Mouse (Mus musculus) thymus, postnatal 0 days (tissue): ENCODE results near the gene Cdon. TPM values are rescaled to one million over a fixed set of nuclear protein-coding genes. Genes with fewer than 3 reads are reported as not detected.
"Not testable (repeated sequence)": the region's sequence is repeated elsewhere in the genome, so short reads cannot be mapped to it uniquely, and the experiment has no call there.

ENCODE experiments used
- DNase-seq: peaks from one replicate; pipeline ENCODE4 v3.0.0-alpha.2; 2015; ENCODE audit warnings: low spot score
- polyA plus RNA-seq: library from polyadenylated mRNA; unstranded; fragments of >200 nt; fragmentation: Nextera tagmentation; extraction: Ambion mirVana; gene quantifications from 2 replicates; pipeline ENCODE4 v1.2.1, GENCODE M21; 2015

Gene Cdon
- polyA plus RNA-seq = 1.5 and 2.0 TPM in 2 replicates

DNA sequence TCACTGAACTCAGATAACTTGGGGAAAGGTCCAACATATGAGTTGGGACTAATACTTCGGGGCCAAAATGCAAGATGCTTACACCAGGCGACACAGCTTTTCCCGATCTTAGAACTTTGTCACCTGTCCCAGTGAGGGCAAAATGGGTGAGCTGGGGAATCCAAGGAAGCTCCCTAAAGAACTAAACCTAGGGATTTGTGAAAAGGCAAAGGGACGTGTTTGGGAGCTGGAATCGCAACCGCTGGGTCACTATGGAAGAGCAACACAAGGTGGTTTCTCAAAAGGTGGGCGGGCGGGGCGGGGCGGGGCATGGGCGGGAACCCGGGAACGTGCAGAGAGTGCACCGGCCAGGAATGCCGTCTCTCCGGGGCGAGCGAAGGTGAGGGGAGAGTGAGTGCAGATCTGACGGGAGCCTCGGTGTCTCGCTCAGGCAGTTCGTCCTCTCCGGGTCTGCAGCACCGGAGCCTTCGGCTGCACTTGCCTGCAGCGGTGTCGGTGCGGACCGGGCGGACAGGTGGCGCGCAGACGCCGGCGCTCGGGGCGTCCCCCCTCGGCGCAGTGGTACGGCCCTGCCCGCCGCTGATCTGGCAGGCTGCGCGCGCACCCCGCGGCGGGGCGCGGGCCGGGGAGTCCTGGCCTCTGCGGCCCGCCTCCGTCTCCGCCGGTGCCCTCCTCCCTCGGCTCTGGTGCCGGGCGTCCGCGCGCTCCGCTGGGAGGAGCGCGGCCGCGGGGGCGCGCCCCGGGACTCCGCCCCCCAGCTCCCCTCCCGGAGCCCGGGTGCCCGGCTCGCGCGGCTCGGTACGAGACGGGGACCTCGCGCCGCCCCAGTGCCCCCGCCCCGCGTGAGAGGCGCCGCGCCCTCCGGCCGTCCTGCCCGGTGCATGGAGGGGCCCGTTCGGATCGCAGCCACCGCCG is at the start of gene Cdon:
TSS of gene Cdon (plus strand) at position 324 of the 915 bp plus-strand sequence.
- peak; percentile 94 for DNase-seq

DNA sequence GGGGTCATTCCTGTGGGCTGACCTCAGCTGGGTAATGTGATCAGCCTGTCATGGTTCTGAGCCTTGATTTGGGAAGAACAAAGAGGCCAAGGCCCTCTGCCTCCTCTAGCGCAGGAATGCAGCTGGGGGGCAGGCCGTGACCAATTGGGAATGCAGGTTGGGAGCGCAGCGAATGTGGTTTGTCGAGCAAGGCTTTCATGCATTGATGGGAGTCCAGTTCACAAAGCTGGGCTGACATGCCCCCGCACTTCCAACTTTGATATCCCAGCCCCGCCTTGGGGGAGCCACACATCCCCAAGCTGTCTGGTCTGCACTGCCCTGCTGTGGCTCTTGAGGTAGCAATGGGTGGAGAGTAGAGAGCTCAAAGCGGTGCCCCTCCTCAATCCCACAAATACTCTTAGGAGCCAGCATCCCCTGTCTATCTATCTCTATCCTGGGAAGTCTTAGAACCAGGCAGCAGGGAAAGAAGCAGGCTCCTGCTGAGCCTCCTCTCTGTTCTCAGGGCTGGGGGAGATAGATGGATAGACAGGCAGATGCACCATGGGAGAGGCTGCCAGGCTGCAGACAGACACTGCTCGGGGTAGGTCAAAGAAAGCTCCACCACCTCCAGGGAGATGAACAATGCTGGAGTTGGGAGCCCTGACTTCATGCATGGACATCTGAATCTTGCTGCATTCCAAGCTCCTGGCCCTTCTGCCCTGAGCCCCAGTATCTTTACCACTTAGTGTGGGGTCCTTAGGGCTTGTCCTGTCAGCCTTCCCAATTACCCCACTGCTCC is 48.4 kb upstream of the Cdon start:
- DNase-seq = no peak

DNA sequence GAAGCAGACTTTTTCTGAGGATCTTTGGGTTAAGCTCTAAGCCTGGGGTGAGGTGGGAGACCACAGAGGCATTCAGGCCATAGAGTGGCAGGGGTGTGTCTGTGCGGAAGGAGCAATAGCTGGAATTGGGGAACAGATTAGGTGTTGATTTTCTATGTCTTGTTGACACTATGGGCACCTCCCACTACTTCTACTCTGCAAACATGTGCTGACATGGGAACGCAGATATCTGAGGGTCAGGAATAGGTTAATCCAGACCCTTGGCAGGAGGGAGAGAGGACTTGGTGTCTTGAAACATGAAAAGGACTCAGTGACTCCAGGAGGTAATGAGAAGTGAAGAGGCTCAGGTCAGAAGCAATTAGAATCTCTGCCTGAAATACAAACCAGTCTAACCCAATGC is 43.0 kb upstream of the Cdon start:
- DNase-seq = no peak

DNA sequence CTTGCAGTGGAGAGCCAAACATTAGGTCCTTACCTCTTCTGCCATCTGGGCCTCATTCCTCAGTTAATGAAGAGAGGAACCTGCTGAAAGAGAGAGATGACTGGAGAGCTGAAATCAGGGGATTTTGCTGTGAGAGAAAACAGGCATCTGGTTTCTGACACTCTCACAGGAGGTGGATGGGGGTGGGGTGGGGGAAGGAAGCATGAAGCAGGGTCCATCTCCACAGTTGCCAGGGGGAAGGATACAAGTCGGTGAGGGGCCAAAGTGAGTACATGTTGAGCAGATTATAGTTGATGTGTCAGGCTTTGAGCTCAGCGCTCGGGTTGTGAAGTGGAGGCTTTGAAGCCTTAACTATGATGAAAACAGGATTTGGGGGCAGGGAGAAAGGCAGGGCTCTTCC is 41.9 kb upstream of the Cdon start:
- no peak for DNase-seq

DNA sequence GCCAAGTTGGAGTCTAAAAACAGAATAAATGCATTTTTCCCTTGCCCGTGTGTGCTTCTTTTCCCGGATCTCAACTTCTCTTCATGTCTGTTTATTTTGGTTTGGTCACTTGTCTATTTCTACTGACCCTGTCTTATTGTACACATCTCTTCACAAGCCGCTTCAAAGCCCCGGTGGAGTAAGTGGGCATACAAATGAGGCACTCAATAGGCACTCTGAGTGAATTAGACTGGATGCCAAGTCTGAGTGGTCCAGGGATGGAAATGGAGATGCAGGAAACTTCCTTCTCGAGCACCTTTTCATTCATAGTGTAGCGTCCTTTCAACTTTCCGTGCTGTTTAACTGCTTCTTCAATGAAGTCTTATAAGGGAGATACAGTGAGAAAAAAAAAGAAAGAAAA is 21.0 kb upstream of the Cdon start:
- DNase-seq = no peak

DNA sequence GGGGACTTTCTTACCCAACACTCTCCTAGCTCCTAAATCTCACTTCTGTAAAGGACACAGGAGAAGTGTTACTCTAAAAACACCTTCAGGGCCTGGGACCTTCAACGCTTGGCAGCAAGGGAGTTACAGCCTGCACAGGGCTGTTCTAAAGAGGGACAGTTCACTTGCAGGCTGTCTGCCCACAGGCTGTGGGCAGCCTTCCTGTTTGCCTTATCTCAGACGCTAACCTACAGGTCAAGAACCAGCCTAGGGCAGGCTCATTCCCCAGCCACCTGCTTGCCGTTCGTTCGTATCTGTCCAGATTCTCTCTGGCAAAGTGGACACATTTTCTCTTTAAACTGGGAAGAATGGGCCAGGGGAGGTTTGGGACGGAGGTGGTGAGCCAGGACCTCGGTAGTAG is 20.5 kb upstream of the Cdon start:
- no peak for DNase-seq

DNA sequence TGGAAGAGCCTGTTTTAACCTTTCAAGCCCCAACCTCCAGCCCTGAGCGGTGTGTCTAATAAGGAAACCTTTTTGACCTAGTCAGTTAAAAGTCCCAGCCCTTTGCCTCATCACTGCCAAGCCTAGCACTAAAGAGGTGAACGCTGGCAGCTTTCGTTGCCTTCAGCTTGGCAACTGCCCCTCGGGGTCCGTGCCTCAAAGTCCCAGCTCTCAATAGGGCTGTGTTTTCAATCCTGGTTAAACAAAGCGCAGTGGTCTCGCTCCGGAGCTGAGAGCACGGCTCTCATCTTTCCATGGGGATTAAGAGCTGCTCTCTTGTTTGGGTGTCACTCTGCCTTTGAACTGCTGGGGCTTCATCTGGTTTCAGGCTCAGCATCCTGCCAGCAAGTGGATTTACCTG is 20.1 kb upstream of the Cdon start:
- DNase-seq = no peak

DNA sequence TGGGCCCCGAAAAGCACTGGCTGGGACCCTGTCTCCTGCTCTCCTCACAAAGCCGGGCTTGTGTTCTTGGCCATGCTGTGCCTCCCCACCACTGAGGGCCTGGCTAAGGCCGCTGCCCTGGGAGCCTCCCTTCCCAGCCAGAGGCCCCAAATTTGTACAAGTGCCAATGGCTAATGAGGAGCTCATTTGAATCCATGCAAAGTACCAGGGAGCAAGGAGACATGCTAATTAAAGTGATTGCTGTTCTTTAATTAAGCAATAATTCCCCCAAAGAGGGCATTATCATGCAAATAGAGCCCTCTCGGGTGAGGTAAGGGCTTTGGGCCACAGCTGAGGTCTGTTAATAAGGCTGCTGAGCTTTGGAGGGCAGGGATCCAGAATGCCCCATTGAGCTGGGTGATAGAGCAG is 18.3 kb upstream of the Cdon start:
- no peak for DNase-seq

DNA sequence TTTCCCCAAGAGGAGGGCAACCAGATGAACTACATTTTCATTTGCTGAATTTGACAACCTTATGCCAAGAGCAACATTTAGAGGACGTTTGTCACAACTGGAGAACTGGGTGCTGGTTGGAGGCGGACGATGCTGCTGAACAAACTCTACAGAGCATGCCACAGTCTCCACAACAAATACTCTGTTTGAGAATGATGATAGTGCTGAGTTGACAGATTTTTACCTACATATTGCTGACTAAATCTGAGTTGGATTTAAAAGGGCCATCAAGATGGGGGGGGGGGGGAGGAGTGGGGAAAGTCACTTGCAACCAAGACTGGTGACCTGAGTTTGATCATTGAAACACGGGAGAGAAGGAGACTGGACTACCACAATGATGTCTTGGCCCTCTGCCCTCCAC is 17.4 kb upstream of the Cdon start:
- no peak for DNase-seq

DNA sequence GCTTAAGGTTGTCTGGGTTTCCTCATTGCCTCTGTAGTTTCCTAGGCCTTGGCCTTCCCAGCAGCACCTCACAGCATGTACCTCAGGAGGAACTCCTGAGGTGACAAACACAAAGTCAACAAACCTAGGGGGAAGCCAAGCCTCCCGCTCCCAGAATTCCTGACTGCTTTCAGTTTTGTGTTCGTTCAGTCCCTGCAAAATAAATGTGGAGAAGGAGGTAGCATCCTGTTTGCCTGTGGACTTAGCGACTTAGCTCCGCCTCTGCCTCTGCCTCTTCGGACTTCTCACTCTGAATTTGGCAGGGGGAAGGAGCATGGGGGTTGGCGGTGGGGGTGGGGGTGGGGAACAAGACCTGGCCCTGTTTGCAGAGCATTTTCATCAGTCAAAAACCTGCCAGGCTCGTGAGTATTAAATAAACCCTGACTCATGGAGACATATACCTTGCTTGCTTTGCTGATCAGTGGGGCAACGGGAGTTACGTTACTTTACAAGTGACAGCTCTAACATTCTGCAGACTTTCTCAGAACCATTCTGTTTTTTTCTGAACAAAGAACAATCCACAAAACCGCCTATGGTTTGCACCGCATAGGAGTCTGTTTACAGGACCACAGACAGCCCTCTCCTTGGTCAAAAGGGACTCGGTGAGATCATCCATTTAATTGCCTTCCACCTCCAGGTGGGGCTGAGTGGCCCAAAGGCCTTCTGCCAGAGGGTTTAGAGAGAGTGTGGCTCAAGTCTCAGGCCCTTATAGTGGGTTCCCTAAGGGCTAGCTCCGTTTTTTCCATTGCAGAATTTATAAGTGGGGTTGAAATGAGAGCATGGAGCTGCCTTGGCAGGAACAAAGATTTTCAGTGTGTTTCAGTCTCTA is 15.7 kb upstream of the Cdon start:
- DNase-seq = no peak

DNA sequence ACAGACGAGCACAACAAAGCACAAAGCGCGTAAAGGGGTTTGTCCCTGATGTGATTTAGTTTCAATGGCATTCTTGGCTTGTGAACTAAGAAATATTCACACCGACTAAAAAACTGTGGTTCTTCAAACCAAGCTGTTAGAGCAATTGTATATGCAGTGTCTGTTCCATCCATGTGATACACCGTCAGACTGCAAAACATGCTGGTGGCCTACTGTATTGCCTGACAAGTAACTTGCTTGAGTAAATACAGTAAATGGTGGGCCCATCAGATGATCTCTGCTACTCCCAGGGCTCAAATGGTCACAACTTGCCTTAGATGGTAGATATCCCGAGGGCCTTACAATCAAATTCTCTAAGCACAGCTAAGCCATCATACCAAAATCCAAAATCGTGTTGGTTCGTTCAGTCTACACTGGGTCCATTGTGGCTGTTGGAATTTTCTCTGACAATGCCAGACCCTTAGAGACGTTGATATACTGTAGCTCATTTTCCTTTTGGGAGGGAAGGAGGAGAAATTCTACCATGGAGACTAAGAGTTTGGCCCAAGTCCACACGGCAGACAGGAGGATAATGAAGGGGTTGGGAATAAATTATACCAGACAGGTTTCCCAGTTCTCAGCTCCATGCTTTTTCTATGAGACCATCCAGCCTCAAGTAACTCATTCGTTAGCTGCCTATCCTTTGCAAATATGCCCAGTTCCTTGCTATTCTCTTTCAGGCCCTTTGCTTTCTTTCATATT is 9.5 kb upstream of the Cdon start:
- DNase-seq = no peak

DNA sequence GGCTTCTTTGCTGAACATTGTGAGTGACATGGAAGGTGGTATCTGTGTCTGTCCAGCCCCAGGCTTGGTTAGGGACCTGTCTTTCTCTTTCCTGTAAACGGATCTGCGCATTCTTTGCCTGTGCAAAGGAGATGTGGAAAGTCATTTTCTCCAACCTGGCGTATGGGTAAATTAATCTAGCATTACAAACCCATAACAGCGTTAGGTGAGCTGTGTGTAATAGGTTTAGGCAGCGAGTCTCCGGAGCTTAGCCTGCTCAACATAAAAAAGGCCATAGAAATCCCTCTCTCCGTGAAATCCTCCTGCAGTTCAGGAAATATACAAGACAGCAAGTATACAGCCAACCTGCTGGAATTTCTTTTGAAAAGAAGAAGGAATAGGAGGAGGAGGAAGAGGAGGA is 9.0 kb upstream of the Cdon start:
- DNase-seq = no peak

DNA sequence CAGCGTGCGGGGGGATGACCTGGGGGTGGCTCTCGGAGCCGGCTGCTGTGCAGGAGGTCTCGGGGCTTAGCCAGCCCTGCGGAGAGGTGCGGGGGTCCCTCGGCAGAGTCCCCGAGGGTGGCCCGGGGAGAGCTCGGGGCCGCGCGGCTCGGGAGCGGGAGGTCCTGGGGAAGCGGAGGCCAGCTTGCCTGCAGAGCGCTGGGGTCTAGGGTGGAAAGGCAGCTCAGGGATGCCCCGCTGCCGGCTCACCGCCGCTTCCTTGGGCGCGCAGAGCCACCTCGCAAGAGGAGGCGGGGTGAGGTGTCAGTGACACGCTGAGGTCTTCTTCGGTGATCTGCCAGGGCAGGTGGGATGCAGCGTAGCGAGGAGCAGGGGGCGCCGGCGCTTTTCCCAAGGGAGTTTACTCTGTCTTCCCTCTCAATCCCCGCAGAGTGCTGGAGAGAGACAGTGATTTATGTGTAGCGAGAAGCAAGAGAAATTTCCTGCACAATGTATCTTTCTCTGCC is 855 bp downstream of the Cdon start:
- DNase-seq = peak; percentile 70

DNA sequence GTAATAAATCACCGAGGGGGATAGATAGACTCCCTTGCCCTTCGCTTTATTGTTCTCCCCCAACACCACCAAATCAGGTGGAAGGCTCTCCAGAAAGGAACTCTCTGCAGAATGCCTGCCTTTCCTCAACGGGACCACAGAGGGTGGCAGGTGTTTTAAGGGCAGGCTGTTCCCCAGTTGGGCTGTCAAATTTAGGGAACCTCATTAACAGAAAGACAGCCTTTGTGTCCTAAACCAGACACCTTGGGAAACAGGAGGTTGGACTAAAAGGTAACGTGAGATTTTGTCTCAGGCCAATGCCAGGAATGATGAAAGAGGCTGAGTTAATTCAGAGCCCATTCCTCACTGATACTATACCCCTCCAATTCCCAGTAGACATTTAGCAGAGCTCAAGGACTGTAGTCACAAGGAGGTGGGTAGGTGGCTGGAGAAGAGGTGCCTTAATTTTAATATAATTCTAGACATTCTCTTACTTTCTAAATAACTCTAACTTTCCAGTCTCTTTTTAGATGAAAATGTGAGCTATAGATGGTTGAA is 1.5 kb downstream of the Cdon start:
- no peak for DNase-seq

DNA sequence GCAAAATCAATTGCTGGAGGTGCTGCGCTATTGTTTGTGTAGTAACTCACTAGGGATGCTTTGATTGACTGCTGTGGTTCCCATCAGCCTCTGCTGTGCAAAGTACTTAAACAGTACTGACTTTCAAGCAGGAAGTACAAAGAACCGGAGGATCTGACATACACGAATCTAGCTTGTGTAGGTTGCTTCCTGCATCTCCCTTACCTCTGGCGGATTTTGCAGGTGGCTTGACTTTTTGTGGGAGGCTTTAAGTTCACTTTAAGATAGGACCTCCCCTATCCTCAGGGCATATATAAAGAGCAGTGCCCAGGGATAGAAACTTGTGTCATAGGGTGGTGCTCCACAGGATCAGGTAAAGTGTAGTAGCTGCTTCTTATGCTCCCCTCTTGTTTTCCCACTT is 2.3 kb downstream of the Cdon start:
- peak; percentile 74 for DNase-seq

DNA sequence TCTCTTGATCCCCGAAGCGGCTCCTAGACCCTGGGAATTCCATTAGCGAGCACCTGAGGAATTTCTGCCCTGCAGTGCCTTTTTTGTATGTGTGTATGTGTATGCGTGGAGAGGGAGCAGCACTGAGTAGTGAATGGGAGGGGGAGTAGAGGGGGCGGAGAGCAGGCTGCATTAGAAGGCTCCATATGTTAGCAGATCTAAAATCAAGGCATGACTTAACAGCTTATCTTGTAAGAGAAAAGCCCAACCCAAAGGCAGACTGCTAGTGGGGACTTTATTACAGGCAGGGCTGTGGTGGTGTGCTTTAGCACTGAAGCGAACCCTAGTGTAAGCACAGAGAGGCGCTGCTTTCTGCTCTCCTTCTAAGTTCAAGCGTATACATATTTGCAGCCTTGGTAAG is 3.7 kb downstream of the Cdon start:
- DNase-seq = no peak

DNA sequence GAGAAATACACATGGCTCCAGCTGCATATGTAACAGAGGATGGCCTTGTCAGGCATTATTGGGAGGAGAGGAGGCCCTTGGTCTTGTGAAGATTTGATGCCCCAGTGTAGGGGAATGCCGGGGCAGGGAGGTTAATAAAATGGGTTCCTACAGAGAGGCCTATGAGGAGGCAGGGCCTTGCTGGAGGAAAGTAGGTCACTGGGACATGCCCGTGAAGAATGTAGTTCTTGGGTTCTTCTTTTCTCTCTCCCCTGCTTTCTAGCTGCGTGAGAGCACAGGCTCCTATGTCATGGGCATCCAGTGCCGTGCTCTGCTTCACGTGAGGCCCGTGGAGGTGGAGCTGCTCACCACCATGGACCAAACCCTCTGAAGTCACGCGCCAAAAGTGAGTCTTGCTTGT is 9.5 kb downstream of the Cdon start:
- peak; percentile 23 for DNase-seq

DNA sequence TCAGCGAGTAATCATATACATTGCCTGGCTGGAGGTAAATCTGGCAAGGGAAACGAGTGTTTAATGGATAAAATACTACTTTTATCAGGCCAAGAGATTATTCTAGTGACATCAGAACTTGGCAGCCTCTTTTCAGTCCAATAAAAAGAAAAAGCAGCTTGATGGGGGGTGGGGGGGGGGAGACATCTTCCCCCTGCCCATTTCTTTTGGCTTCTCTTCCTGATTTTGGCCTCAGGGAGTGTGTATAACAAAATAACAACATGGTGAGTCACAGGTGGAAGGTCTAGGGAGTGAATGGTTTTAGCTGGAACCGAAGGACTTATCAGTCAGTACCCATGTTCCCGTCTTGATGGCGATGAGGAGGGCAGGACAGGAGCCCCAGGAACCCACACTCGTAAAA is 10.5 kb downstream of the Cdon start:
- DNase-seq = no peak

DNA sequence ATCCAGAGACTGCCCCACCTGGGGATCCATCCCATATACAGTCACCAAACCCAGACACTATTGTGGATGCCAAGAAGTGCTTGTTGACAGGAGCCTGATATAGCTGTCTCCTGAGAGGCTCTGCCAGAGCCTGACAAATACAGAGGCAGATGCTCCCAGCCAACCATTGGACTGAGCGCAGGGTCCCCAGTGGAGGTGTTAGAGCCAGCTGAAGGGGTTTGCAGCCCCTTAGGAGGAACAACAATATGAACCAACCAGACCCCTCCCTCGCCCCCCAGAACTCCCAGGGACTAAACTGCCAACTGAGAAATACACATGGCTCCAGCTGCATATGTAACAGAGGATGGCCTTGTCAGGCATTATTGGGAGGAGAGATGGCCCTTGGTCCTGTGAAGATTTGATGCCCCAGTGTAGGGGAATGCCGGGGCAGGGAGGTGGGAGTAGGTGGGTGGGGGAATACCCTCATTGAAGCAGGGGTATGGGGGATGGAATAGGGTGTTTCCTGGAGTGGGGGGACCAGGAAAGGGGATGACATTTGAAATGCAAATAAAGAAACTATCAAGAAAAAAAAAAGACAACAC is 11.9 kb downstream of the Cdon start:
- DNase-seq = not testable (repeated sequence)

DNA sequence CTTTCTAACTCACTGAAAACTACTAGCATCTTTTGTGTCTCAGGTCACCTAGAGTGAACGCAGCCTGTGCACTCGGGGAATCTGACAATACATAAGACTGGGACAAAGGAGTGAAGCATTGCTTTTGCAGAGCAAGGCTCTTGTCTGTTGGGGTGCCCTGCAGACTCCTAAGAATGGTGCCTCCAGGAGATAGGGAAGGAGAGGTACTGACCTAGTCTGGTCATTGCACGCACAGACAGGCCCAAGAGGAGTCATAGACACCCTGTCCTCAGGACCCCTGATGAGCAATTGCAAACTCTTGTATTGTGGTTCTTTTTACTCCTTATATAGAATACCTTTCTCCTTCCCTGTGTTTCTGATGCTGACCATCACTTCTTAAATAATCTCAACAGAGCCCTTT is 13.4 kb downstream of the Cdon start:
- DNase-seq = no peak
